Mouse (Mus musculus) intestine, postnatal 0 days (tissue): ENCODE results near the gene Gm4969. TPM values are rescaled to one million over a fixed set of nuclear protein-coding genes. Genes with fewer than 3 reads are reported as not detected.
A peak's percentile ranks its signal among the peaks of the same experiment; 100 is the strongest.

Experiments
- ATAC-seq: fragments of 200-750 bp; cut with Nextera tagmentation; 2 replicates; pipeline ENCODE4 v1.8.0; 2017; ENCODE audit warnings: mild to moderate bottlenecking, moderate TSS enrichment, moderate library complexity
- H3K27ac ChIP-seq: fragments of 300-500 bp; sonication (generic); 2 replicates; pipeline ENCODE4 v1.5.1; 2014; ENCODE audit warnings: mild to moderate bottlenecking, low read depth, low read length, moderate library complexity
- H3K27me3 ChIP-seq: fragments of 300-500 bp; sonication (generic); replicated peaks from 2 replicates; pipeline ENCODE4 v1.6.1; 2014; ENCODE audit warnings: low read length, mixed read lengths; ENCODE audit not compliant: control insufficient read depth, insufficient read depth
- H3K36me3 ChIP-seq: fragments of 300-500 bp; sonication (generic); 2 replicates; pipeline ENCODE4 v1.6.1; 2014; ENCODE audit warnings: mild to moderate bottlenecking, moderate library complexity; ENCODE audit not compliant: control insufficient read depth, insufficient read depth
- H3K4me1 ChIP-seq: fragments of 300-500 bp; sonication (generic); replicated peaks from 2 replicates; pipeline ENCODE4 v1.6.1; 2014; ENCODE audit warnings: antibody characterized with exemption, low read length, mixed read lengths; ENCODE audit not compliant: control insufficient read depth, insufficient read depth
- H3K4me2 ChIP-seq: fragments of 300-500 bp; sonication (generic); replicated peaks from 2 replicates; pipeline ENCODE4 v1.6.1; 2014; ENCODE audit warnings: low read depth, mild to moderate bottlenecking, moderate library complexity
- H3K4me3 ChIP-seq: fragments of 300-500 bp; sonication (generic); 2 replicates; pipeline ENCODE4 v1.5.1; 2014; ENCODE audit warnings: low read depth, low read length
- H3K9ac ChIP-seq: fragments of 300-500 bp; sonication (generic); 2 replicates; pipeline ENCODE4 v1.6.1; 2014; ENCODE audit warnings: mild to moderate bottlenecking, low read depth, low read length
- H3K9me3 ChIP-seq: fragments of 300-500 bp; sonication (generic); 2 replicates; pipeline ENCODE4 v1.6.1; 2016; ENCODE audit warnings: mixed run types; ENCODE audit not compliant: control insufficient read depth
- CTCF ChIP-seq: sonication (generic); IDR thresholded peaks from 2 replicates; pipeline ENCODE4 v1.5.1; 2016; ENCODE audit warnings: low read depth, mild to moderate bottlenecking, control low read depth, antibody characterized with exemption, moderate library complexity
- WGBS: fragments of 180-500 bp; shearing (Covaris S2); extraction: QIAGEN DNeasy Blood & Tissue Kit; methylation state at CpG from one replicate; pipeline ENCODE4 v1.1.7; 2014; 5-methylcytosine and 5-hydroxymethylcytosine counted together
- polyA plus RNA-seq: library from polyadenylated mRNA; unstranded; fragments of >200 nt; fragmentation: Nextera tagmentation; extraction: Ambion mirVana; gene quantifications from 2 replicates; pipeline ENCODE4 v1.2.1, GENCODE M21; 2015

The Gm4969 gene
- polyA plus RNA-seq, 1 experiment from 2014 or later, result 0.38 TPM

- H3K4me2 ChIP-seq, result peak overlapping the region; percentile 49
- peaks cover 15% of the 10 kb centered on the region for H3K36me3 ChIP-seq
- peak; percentile 31; the same call in 1 of the 2 replicates for ATAC-seq
- 9% methylated on average over 14 of the region's 14 CpGs for WGBS
- no peak for TF ChIP-seq CTCF
- H3K27me3 ChIP-seq, result no peaks in the 10 kb centered on the region
- H3K4me1 ChIP-seq, result no peaks in the 10 kb centered on the region
- no peak overlapping the region for H3K27ac ChIP-seq
- H3K4me3 ChIP-seq, result peak overlapping the region; percentile 31
- no peak overlapping the region for H3K9ac ChIP-seq
- H3K9me3 ChIP-seq, result no peaks in the 10 kb centered on the region
Observed at GRCm38 (mm10) chr7:19086042-19086441, 32.1 kb downstream of the Gm4969 start.

- peak overlapping the region; percentile 31 for H3K4me3 ChIP-seq
- peaks cover 20% of the 10 kb centered on the region for H3K36me3 ChIP-seq
- 12% methylated on average over 6 of the region's 6 CpGs for WGBS
- H3K27ac ChIP-seq, result no peak overlapping the region
- no peaks in the 10 kb centered on the region for H3K27me3 ChIP-seq
- no peak for ATAC-seq
- no peaks in the 10 kb centered on the region for H3K4me1 ChIP-seq
- no peak overlapping the region; the same call in 1 of the 2 replicates for H3K9ac ChIP-seq
- H3K4me2 ChIP-seq, result peak overlapping the region; percentile 49
- no peaks in the 10 kb centered on the region for H3K9me3 ChIP-seq
- no peak for TF ChIP-seq CTCF
Observed at GRCm38 (mm10) chr7:19085495-19085894, 32.7 kb downstream of the Gm4969 start.

GRCm38 (mm10) chr7:19084921-19085473 is 33.2 kb downstream of the Gm4969 start:
- H3K4me3 ChIP-seq, result peak overlapping the region; percentile 31
- H3K9ac ChIP-seq, result 0 out of 2 replicates have a peak overlapping the region, but pooled peaks have one; percentile 4
- no peaks in the 10 kb centered on the region for H3K4me1 ChIP-seq
- H3K27ac ChIP-seq, result no peak overlapping the region; the same call in 1 of the 2 replicates
- peak overlapping the region; percentile 56 for H3K4me2 ChIP-seq
- ATAC-seq, result no peak
- no peaks in the 10 kb centered on the region for H3K27me3 ChIP-seq
- WGBS, result 30% methylated on average over 9 of the region's 9 CpGs
- H3K36me3 ChIP-seq, result peaks cover 25% of the 10 kb centered on the region
- TF ChIP-seq CTCF, result no peak
- H3K9me3 ChIP-seq, result no peaks in the 10 kb centered on the region

GRCm38 (mm10) chr7:19084277-19084771 is 33.8 kb downstream of the Gm4969 start:
- Histone ChIP-seq H3K27me3 (no peaks in the 10 kb centered on the region), H3K27ac (no peak overlapping the region; the same call in 1 of the 2 replicates), H3K4me1 (no peaks in the 10 kb centered on the region), H3K9me3 (no peaks in the 10 kb centered on the region), H3K4me3 (peak overlapping the region; percentile 31), H3K36me3 (peaks cover 29% of the 10 kb centered on the region), H3K9ac (peak overlapping the region; percentile 4; the same call in 1 of the 2 replicates), H3K4me2 (peak overlapping the region; percentile 56)
- ATAC-seq, result peak; percentile 37
- WGBS, result 24% methylated on average over 6 of the region's 6 CpGs
- no peak for TF ChIP-seq CTCF

GRCm38 (mm10) chr7:19083701-19084100 is 34.5 kb downstream of the Gm4969 start, which contains the start of gene Dmpk:
Gene Dmpk, plus strand, starts transcription at chr7:19083849.
- no peaks in the 10 kb centered on the region for H3K27me3 ChIP-seq
- WGBS, result 33% methylated on average over 10 of the region's 10 CpGs
- peak; percentile 7; the same call in 1 of the 2 replicates for ATAC-seq
- H3K4me2 ChIP-seq, result peak within 1 kb of the TSS; percentile 56
- H3K4me3 ChIP-seq, result peak within 1 kb of the TSS; percentile 31
- no peaks in the 10 kb centered on the region for H3K9me3 ChIP-seq
- no peak for TF ChIP-seq CTCF
- H3K27ac ChIP-seq, result no peak within 1 kb of the TSS; the same call in 1 of the 2 replicates
- no peaks in the 10 kb centered on the region for H3K4me1 ChIP-seq
- H3K36me3 ChIP-seq, result peaks cover 33% of the 10 kb centered on the region
- peak within 1 kb of the TSS; percentile 4; the same call in 1 of the 2 replicates for H3K9ac ChIP-seq

- H3K4me3 ChIP-seq, result no peak overlapping the region
- H3K4me2 ChIP-seq, result peak overlapping the region; percentile 56
- H3K27ac ChIP-seq, result no peak overlapping the region
- H3K27me3 ChIP-seq, result no peaks in the 10 kb centered on the region
- no peak for TF ChIP-seq CTCF
- H3K36me3 ChIP-seq, result peaks cover 36% of the 10 kb centered on the region
- ATAC-seq, result no peak
- H3K9me3 ChIP-seq, result no peaks in the 10 kb centered on the region
- no peaks in the 10 kb centered on the region for H3K4me1 ChIP-seq
- 58% methylated on average over 6 of the region's 6 CpGs for WGBS
- no peak overlapping the region for H3K9ac ChIP-seq
Observed at GRCm38 (mm10) chr7:19083096-19083495, 35.1 kb downstream of the Gm4969 start.
